Mouse (Mus musculus): ENCODE results near the gene Kcmf1. TPM values are rescaled to one million over a fixed set of nuclear protein-coding genes. Genes with fewer than 3 reads are reported as not detected.
"Not testable (repeated sequence)": the region's sequence is repeated elsewhere in the genome, so short reads cannot be mapped to it uniquely, and the experiment has no call there.

Kcmf1 gene
- polyA plus RNA-seq, 1 experiment from 2014 or later: 41.1 TPM

GRCm38 (mm10) chr6:72899201-72899780, 488 bp downstream of the Kcmf1 start:
- DNase-seq (ENCODE audit: low spot score): peak; percentile 47

GRCm38 (mm10) chr6:72898244-72899200, 1.3 kb downstream of the Kcmf1 start:
- DNase-seq (ENCODE audit: low spot score): peak; percentile 62

- DNase-seq (ENCODE audit: low spot score): no peak
Measured at GRCm38 (mm10) chr6:72895000-72895399, 4.8 kb downstream of the Kcmf1 start.

GRCm38 (mm10) chr6:72891238-72891637, 8.5 kb downstream of the Kcmf1 start:
- DNase-seq (ENCODE audit: low spot score): no peak

GRCm38 (mm10) chr6:72888655-72889054, 11.1 kb downstream of the Kcmf1 start:
- no peak for DNase-seq (ENCODE audit: low spot score)

GRCm38 (mm10) chr6:72885268-72885667, 14.5 kb downstream of the Kcmf1 start:
- DNase-seq (ENCODE audit: low spot score): no peak

- DNase-seq (ENCODE audit: low spot score): no peak
Measured at GRCm38 (mm10) chr6:72884767-72885166, 15.0 kb downstream of the Kcmf1 start.

GRCm38 (mm10) chr6:72882661-72883458, 16.9 kb downstream of the Kcmf1 start:
- no peak for DNase-seq (ENCODE audit: low spot score)

GRCm38 (mm10) chr6:72882222-72882621, 17.6 kb downstream of the Kcmf1 start:
- no peak for DNase-seq (ENCODE audit: low spot score)

- no peak for DNase-seq (ENCODE audit: low spot score)
Measured at GRCm38 (mm10) chr6:72881619-72881979, 18.2 kb downstream of the Kcmf1 start.

GRCm38 (mm10) chr6:72880913-72881618, 18.7 kb downstream of the Kcmf1 start:
- DNase-seq (ENCODE audit: low spot score): peak; percentile 21

GRCm38 (mm10) chr6:72876629-72877028, 23.1 kb downstream of the Kcmf1 start:
- DNase-seq (ENCODE audit: low spot score): no peak

- DNase-seq (ENCODE audit: low spot score): no peak
Measured at GRCm38 (mm10) chr6:72873338-72873737, 26.4 kb downstream of the Kcmf1 start.

- no peak for DNase-seq (ENCODE audit: low spot score)
Measured at GRCm38 (mm10) chr6:72872276-72872675, 27.5 kb downstream of the Kcmf1 start.

GRCm38 (mm10) chr6:72869601-72870000, 30.2 kb downstream of the Kcmf1 start:
- DNase-seq (ENCODE audit: low spot score): no peak

GRCm38 (mm10) chr6:72868688-72869087, 31.1 kb downstream of the Kcmf1 start:
- no peak for DNase-seq (ENCODE audit: low spot score)

- no peak for DNase-seq (ENCODE audit: low spot score)
Measured at GRCm38 (mm10) chr6:72867746-72868145, 32.0 kb downstream of the Kcmf1 start.

GRCm38 (mm10) chr6:72866232-72866631, 33.5 kb downstream of the Kcmf1 start:
- no peak for DNase-seq (ENCODE audit: low spot score)

GRCm38 (mm10) chr6:72862686-72863085, 37.1 kb downstream of the Kcmf1 start:
- DNase-seq (ENCODE audit: low spot score): not testable (repeated sequence)

- DNase-seq (ENCODE audit: low spot score): no peak
Measured at GRCm38 (mm10) chr6:72854256-72854655, 45.5 kb downstream of the Kcmf1 start.

- no peak for DNase-seq (ENCODE audit: low spot score)
Measured at GRCm38 (mm10) chr6:72852180-72852579, 47.6 kb downstream of the Kcmf1 start.
